Mouse (Mus musculus) embryonic facial prominence, embryonic 14.5 days (tissue): ENCODE results near the gene Irf2. TPM values are rescaled to one million over a fixed set of nuclear protein-coding genes. Genes with fewer than 3 reads are reported as not detected.
A peak's percentile ranks its signal among the peaks of the same experiment; 100 is the strongest.

Experiments used
- ATAC-seq: fragments of 200-750 bp; cut with Nextera tagmentation; 2 replicates; pipeline ENCODE4 v1.8.0; 2017; ENCODE audit warnings: low read depth, moderate number of reproducible peaks, moderate TSS enrichment
- DNase-seq: peaks from one replicate; pipeline ENCODE4 v3.0.0-alpha.2; 2015; ENCODE audit warnings: low spot score
- H3K27ac ChIP-seq: fragments of 300-500 bp; sonication (generic); replicated peaks from 2 replicates; pipeline ENCODE4 v1.5.1; 2014; ENCODE audit warnings: low read depth, mild to moderate bottlenecking, low read length, moderate library complexity
- H3K27me3 ChIP-seq: fragments of 300-500 bp; sonication (generic); replicated peaks from 2 replicates; pipeline ENCODE4 v1.6.1; 2014; ENCODE audit warnings: low read length; ENCODE audit not compliant: control insufficient read depth, insufficient read depth
- H3K36me3 ChIP-seq: fragments of 300-500 bp; sonication (generic); 2 replicates; pipeline ENCODE4 v1.6.1; 2014; ENCODE audit warnings: low read length, mixed read lengths; ENCODE audit not compliant: control insufficient read depth, insufficient read depth
- H3K4me1 ChIP-seq: fragments of 300-500 bp; sonication (generic); 2 replicates; pipeline ENCODE4 v1.6.1; 2014; ENCODE audit warnings: antibody characterized with exemption, low read length; ENCODE audit not compliant: control insufficient read depth, insufficient read depth
- H3K4me2 ChIP-seq: fragments of 300-500 bp; sonication (generic); 2 replicates; pipeline ENCODE4 v1.6.1; 2014; ENCODE audit warnings: low read depth, mild to moderate bottlenecking, low read length, moderate library complexity, mixed read lengths
- H3K4me3 ChIP-seq: fragments of 300-500 bp; sonication (generic); 2 replicates; pipeline ENCODE4 v1.5.1; 2014; ENCODE audit warnings: low read depth, mild to moderate bottlenecking, low read length
- H3K9ac ChIP-seq: fragments of 300-500 bp; sonication (generic); 2 replicates; pipeline ENCODE4 v1.6.1; 2014; ENCODE audit warnings: low read depth, mild to moderate bottlenecking, low read length, moderate library complexity, mixed read lengths
- H3K9me3 ChIP-seq: fragments of 300-500 bp; sonication (generic); 2 replicates; pipeline ENCODE4 v1.6.1; 2016; ENCODE audit warnings: low read length; ENCODE audit not compliant: control insufficient read depth
- WGBS: fragments of 180-500 bp; shearing (Covaris S2); extraction: QIAGEN DNeasy Blood & Tissue Kit; methylation state at CpG from one replicate; pipeline ENCODE4 v1.1.7; 2014; 5-methylcytosine and 5-hydroxymethylcytosine counted together
- polyA plus RNA-seq: library from polyadenylated mRNA; unstranded; fragments of >200 nt; fragmentation: Nextera tagmentation; extraction: Ambion mirVana; gene quantifications from 2 replicates; pipeline ENCODE4 v1.2.1, GENCODE M21; 2014

Irf2 gene
- polyA plus RNA-seq, 1 experiment from 2014 or later: 15.3 TPM

DNA sequence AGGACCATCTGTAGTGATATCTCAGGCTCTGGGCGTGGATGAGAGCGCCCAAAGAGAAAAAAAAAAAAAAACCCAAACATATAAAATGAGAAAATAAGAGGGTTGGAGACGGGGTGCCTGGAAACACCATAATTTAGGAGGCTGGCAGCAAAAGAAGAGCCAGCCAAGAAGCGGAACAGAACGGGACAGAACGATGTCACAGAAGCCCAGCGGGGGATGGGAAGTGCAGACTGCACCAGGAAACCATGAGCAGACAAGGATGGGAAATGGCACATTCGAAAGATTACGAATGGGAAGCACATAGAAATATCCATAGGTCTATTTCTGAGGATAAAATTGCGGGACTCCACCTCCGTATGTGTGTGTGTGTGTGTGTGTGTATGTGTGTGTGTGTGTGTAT lies 4.0 kb upstream of the Irf2 start:
- Histone ChIP-seq H3K36me3 (no peaks in the 10 kb centered on the region), H3K9me3 (no peaks in the 10 kb centered on the region), H3K27ac (no peak overlapping the region), H3K9ac (no peak overlapping the region), H3K4me3 (no peak overlapping the region), H3K27me3 (no peaks in the 10 kb centered on the region), H3K4me2 (no peak overlapping the region), H3K4me1 (peaks cover 8% of the 10 kb centered on the region)
- ATAC-seq (no peak), DNase-seq (no peak)
- WGBS: 79% methylated on average over 11 of the region's 11 CpGs

DNA sequence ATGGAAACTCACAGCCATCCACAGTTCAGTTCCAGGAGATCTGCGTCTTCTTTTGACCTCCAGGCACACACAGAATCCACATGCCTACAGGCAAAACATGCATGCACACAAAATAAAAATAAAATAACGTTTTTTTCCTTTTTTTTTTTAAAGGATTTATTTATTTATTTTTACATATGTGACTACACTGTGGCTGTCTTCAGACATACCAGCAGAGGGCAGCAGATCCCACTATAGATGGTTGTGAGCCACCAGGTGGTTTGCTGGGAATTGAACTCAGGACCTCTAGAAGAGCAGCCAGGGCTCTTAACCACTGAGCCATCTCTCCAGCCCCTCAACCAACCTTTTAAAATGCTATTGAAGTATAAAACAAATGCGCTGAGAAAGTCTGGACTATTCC lies 3.3 kb upstream of the Irf2 start:
- 78% methylated on average over 3 of the region's 3 CpGs for WGBS
- DNase-seq (no peak), ATAC-seq (no peak)
- Histone ChIP-seq H3K4me1 (peaks cover 8% of the 10 kb centered on the region), H3K27me3 (no peaks in the 10 kb centered on the region), H3K36me3 (no peaks in the 10 kb centered on the region), H3K4me2 (no peak overlapping the region), H3K4me3 (no peak overlapping the region), H3K9ac (no peak overlapping the region), H3K27ac (no peak overlapping the region), H3K9me3 (no peaks in the 10 kb centered on the region)

DNA sequence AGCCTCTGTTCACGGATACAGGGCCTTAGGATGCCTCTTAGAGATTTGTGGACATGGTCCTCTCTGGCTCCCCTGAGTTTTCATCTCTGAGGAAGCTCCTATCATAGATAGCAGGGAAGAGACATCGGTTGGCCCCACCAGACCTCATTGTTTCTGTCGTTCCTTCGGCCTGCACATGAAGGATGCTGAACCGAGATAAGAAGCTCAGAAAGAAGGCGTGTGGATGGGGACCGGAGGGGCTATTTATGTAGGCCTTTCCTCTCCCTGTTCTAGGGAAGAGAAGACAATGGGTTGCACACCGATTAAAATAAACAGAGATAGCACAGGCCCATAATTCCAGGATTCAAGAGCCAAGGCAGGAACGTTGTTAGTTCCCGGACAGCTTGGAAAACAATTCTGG lies 2.1 kb upstream of the Irf2 start:
- H3K9ac ChIP-seq: no peak overlapping the region
- no peak overlapping the region for H3K4me2 ChIP-seq
- no peak overlapping the region for H3K27ac ChIP-seq
- H3K4me3 ChIP-seq: no peak overlapping the region
- no peaks in the 10 kb centered on the region for H3K27me3 ChIP-seq
- no peak for ATAC-seq
- peaks cover 16% of the 10 kb centered on the region for H3K4me1 ChIP-seq
- H3K9me3 ChIP-seq: no peaks in the 10 kb centered on the region
- 88% methylated on average over 10 of the region's 10 CpGs for WGBS
- no peaks in the 10 kb centered on the region for H3K36me3 ChIP-seq
- DNase-seq: no peak

DNA sequence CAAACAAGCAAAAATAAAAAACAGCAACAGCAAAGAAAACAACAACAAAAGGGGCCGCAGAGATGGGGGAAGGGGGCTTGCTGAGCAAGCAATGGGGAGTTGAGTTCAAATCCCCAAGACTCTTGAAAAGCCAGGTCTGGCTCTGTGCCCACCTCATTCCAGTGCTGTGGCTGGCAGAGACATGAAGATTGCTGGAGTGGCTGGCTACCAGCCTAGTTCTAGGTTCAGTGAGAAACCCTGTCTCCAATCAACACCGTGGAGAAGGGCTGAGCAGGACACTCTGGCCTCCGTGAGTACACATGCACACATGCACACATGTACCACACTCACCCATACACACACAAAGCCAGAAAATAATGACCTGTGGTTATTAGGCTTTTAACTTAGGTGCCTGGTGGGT lies 1.6 kb upstream of the Irf2 start:
- Histone ChIP-seq H3K4me1 (peaks cover 21% of the 10 kb centered on the region), H3K27ac (no peak overlapping the region), H3K4me2 (peak overlapping the region; percentile 65; the same call in 1 of the 2 replicates), H3K4me3 (no peak overlapping the region), H3K36me3 (no peaks in the 10 kb centered on the region), H3K9ac (no peak overlapping the region), H3K27me3 (no peaks in the 10 kb centered on the region), H3K9me3 (no peaks in the 10 kb centered on the region)
- no peak for DNase-seq
- 79% methylated on average over 3 of the region's 3 CpGs for WGBS
- no peak for ATAC-seq

DNA sequence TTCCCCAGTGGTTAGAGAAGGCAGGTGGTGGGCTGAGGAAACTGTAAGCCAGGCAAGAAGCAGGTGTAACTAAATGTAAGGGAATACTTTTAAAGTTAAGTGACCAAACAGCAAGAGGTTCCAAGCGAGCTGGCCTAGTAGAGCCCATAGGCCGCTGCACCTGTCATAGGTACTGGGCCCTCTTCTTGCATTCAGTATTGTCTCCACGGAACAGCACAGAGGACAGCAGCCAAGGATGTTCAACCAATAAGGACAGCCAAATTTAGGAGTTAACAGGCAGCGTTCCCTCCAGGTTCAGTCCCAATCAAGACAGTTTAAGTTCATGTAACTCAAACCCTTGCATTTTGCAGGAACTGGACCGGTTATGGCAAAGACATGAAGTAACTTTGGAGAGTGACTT lies 931 bp upstream of the Irf2 start:
- H3K27ac ChIP-seq: peak overlapping the region; percentile 89
- H3K4me3 ChIP-seq: peak overlapping the region; percentile 93
- ATAC-seq (no peak), DNase-seq (no peak)
- H3K36me3 ChIP-seq: no peaks in the 10 kb centered on the region
- peak overlapping the region; percentile 73; the same call in 1 of the 2 replicates for H3K9ac ChIP-seq
- H3K9me3 ChIP-seq: no peaks in the 10 kb centered on the region
- no peaks in the 10 kb centered on the region for H3K27me3 ChIP-seq
- H3K4me1 ChIP-seq: peaks cover 24% of the 10 kb centered on the region
- H3K4me2 ChIP-seq: peak overlapping the region; percentile 65
- WGBS: 29% methylated on average over 5 of the region's 5 CpGs

DNA sequence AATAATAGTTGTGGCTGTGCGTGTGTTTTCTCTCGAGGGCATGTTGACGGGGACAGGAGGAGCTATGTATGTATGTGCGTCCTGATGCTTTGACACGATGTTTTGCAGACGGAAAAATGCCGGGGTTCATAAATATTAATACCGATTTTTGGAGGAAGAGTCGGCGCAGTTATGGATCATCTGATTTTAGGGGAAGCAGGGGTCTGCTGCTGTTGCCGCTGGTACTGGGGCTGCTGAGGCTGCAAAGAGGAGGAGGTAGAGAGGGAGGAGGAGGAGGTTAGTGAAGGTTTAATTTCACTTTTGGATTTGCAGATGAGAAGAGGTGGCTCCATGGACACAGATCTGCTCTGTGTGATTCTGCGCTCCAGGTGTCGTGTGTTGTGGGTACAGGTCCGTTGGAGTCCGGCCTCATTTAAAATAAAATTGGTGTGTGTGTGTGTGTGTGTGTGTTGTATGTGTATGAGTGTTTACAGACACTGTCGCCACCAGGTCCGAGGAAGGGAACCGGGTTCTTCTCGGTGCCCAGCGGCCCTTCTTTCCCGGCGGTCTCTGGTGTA lies 502 bp downstream of the Irf2 start:
- Histone ChIP-seq H3K9me3 (no peaks in the 10 kb centered on the region), H3K27me3 (no peaks in the 10 kb centered on the region), H3K4me3 (peak overlapping the region; percentile 93), H3K27ac (peak overlapping the region; percentile 94), H3K4me2 (peak overlapping the region; percentile 65), H3K36me3 (no peaks in the 10 kb centered on the region), H3K4me1 (peaks cover 24% of the 10 kb centered on the region), H3K9ac (peak overlapping the region; percentile 99)
- DNase-seq (peak; percentile 29), ATAC-seq (no peak)
- WGBS: 0% methylated on average over 20 of the region's 22 CpGs

DNA sequence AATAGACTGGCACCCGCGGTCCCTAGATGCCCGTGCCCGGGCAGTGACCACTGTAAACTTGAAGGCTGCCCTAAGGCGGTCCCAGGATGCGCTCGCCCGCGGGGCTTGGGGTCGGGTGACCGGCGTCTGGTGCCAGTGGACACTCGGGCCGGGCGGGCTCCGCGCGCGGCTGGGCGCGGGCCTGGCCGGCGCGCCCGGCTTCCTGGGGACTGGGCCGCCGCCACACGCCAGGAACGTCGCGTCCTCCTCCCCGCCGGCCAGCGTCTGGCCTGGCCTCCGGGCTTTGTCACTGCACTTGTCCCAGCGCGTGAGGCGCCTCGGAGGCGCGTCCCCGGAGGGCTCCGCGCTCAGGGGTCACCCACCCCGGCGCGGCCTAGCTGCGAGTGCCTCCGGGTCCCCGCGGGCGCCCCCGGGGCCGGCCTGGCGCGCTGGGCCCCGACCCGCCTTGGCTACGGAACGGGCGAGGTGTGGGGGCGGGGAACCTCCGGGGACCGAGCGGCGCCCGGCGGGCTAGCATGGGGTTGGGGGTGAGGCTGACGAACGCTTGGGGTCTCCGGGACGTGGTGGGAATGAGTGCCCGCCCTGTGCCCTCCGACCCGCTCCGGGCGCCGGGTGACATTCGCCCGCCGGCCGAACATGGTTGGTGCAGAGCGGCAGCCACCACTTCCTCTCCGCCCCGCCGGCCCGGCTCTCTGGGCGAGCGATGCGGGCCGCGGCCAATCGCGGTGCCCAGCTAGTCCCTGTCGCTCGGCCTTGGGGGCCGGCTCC lies 1.2 kb downstream of the Irf2 start:
- H3K36me3 ChIP-seq: no peaks in the 10 kb centered on the region
- peak overlapping the region; percentile 65 for H3K4me2 ChIP-seq
- peak overlapping the region; percentile 93 for H3K4me3 ChIP-seq
- no peaks in the 10 kb centered on the region for H3K9me3 ChIP-seq
- peak overlapping the region; percentile 99 for H3K9ac ChIP-seq
- WGBS: under 1% methylated on average over 29 of the region's 97 CpGs
- H3K27me3 ChIP-seq: no peaks in the 10 kb centered on the region
- ATAC-seq (peak; percentile 58), DNase-seq (peak; percentile 54)
- peaks cover 24% of the 10 kb centered on the region for H3K4me1 ChIP-seq
- H3K27ac ChIP-seq: peak overlapping the region; percentile 94

DNA sequence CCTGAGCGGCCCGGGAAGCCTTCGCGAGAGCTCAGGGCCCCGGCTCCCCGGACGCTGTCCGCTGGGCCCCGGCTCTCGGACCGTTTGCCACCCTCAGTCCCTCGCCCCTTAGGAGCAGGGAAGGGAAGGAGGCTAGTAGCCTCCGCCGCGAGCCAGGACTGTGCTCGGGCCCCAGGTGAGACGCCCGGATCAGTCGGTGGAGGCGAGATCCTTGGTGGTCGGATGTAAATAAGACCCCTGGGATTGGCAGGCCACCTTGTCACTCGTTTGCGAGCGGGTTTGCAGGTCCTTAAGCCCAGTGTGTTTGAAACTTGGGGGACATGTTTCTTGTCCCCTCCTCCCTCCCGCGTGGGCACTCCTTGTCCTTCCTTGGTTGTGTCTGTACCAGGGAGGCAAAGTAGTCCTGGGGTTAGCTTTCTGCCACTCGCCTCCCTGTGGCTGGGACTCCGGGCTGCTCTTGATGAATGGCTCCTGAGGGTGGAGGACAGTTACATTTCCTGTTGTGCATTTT lies 1.8 kb downstream of the Irf2 start:
- Histone ChIP-seq H3K4me2 (peak overlapping the region; percentile 65), H3K36me3 (no peaks in the 10 kb centered on the region), H3K27me3 (no peaks in the 10 kb centered on the region), H3K9ac (peak overlapping the region; percentile 99), H3K4me1 (peaks cover 24% of the 10 kb centered on the region), H3K27ac (peak overlapping the region; percentile 94), H3K9me3 (no peaks in the 10 kb centered on the region), H3K4me3 (peak overlapping the region; percentile 93)
- 1% methylated on average over 22 of the region's 28 CpGs for WGBS
- ATAC-seq: peak; percentile 30; the same call in 1 of the 2 replicates
- DNase-seq: peak; percentile 38
